Mouse (Mus musculus): ENCODE measurements around the gene Ldhc. TPM values are rescaled to one million over a fixed set of nuclear protein-coding genes. Genes with fewer than 3 reads are reported as not detected.

Ldhc gene
- total RNA-seq, 2 experiments from 2014 or later: not detected

GRCm38 (mm10) chr7:46918678-46919371, 57.8 kb downstream of the Ldhc start:
- no peak for DNase-seq

GRCm38 (mm10) chr7:46919551-46920176, 58.7 kb downstream of the Ldhc start, which contains the start of gene Tsg101:
Gene Tsg101, minus strand, starts transcription at chr7:46919969.
- peak; percentile 94 for DNase-seq

GRCm38 (mm10) chr7:46922075-46922474, 61.1 kb downstream of the Ldhc start:
- DNase-seq: no peak

Other genes with a start within 250 kb of the Ldhc start
- gene Sergef, start 221.4 kb upstream of the Ldhc start, total RNA-seq (2021): 10 to 100 TPM; 10.6 to 11.3 TPM
- gene Tph1, start 188.7 kb upstream of the Ldhc start, total RNA-seq (2021): not detected
- 1 to 10 TPM; 9.2 to 9.9 TPM for gene Saal1, start 150.5 kb upstream of the Ldhc start, total RNA-seq (2021)
- not detected for gene Saa3, start 145.5 kb upstream of the Ldhc start, total RNA-seq (2021)
- not detected for gene Saa4, start 128.6 kb upstream of the Ldhc start, total RNA-seq (2021)
- gene Saa1, start 118.2 kb upstream of the Ldhc start, total RNA-seq (2021): not detected
- not detected for gene Saa2, start 109.4 kb upstream of the Ldhc start, total RNA-seq (2021)
- 10 to 100 TPM; 12.2 to 12.8 TPM for gene Hps5, start 65.1 kb upstream of the Ldhc start, total RNA-seq (2021)
- 10 to 100 TPM; 22.9 to 23.8 TPM for gene Gtf2h1, start 65.1 kb upstream of the Ldhc start, total RNA-seq (2021)
- 1,000 to 10,000 TPM; 1,136 TPM for gene Ldha, start 19.7 kb upstream of the Ldhc start, total RNA-seq (2021)
- 10 to 100 TPM; 87.5 to 92.4 TPM for gene Tsg101, start 58.8 kb downstream of the Ldhc start, total RNA-seq (2021)
- gene Uevld, start 97.3 kb downstream of the Ldhc start, total RNA-seq (2021): 10 to 100 TPM; 14.9 to 16.8 TPM
- gene Gm9999, start 122.4 kb downstream of the Ldhc start, total RNA-seq (2021): not detected
- gene Spty2d1, start 147.2 kb downstream of the Ldhc start, total RNA-seq (2021): 10 to 100 TPM; 15.1 to 15.7 TPM
- gene Tmem86a, start 189.4 kb downstream of the Ldhc start, total RNA-seq (2021): 10 to 100 TPM; 16.9 to 23.8 TPM